Mouse (Mus musculus): ENCODE results near the gene Mdk.

- no peak for TF ChIP-seq CTCF (IDR thresholded peaks at IDR 0.05; ENCODE audit: low read depth, low read length)
- no peak for TF ChIP-seq POLR2A (IDR thresholded peaks at IDR 0.05; ENCODE audit: insufficient read depth, low read length)
Observed at GRCm38 (mm10) chr2:91933471-91933870, 1.4 kb upstream of the Mdk start.
